11 mouse cellular contexts compared by ENCODE assay signal in the genomic region with DNA sequence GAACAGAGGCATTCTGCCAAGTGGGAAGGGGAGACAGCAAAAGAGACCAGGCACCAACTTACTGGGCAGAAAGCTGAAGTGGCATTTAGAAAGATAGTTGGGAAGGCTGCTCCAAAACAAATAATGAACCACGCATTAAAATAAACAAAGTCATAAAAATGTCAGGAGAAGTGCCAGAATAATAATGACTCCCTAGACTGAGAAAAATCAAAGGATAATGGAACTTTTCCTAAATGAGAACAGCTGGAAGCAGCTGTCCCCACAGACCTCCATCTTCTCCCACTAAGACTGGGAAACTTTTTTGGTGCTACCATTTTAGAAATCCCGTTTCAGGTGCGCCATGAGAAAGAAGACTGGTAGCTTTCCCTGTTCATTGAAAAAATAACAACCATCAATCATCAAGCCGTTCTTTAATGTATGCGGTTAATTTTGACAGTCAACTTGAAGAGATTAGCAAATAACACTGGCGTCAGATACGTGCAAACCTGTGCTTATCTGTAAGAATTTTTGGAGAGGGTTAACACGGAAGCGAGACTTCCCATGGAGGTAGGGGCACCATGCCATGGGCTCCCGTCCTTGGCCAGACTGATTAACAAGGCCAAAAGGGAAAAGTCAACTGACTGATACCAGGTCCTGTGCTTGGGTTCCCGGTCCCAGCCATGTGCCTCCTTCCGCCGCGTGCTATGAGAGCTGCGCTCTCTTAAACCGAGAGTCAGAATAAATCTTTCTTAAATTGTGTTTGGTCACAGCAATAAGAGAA.
DNase-seq lines count a peak whose midpoint lies in the region; ATAC-seq lines count a peak whose summit lies in the region.
"Had no signal": no experiment of that assay in that cellular context is flagged by ENCODE, and none has a peak within 500 bp of the region (broad histone marks: within the 10 kb centered on the region; RNA-seq: fewer than 3 reads in every experiment).

No protein-coding gene starts in this region.

- peak; percentile 10 for DNase-seq in heart, adult 8-10 months (ENCODE audit: low spot score)
- peak; percentile 15 for DNase-seq in adrenal gland, postnatal 14 days
- no peak for DNase-seq in layer of hippocampus, adult 11-12 months (ENCODE audit: low spot score)
- DNase-seq in testis, postnatal 14 days (ENCODE audit: low spot score) = no peak
- no peak for DNase-seq in left cerebral cortex, postnatal 14 days (ENCODE audit: low spot score in 2 of 2)
- DNase-seq: cerebellum, postnatal 36 days had no signal

- no peak overlapping the region for H3K4me2 ChIP-seq in heart, embryonic 11.5 days
- peak overlapping the region; percentile 18; the same call in 1 of the 2 replicates for H3K4me2 ChIP-seq in intestine, embryonic 15.5 days (replicated peaks)
- H3K4me2 ChIP-seq in lung, embryonic 15.5 days = peak overlapping the region; percentile 44
- H3K4me2 ChIP-seq: forebrain, embryonic 13.5 days had no signal

- WGBS in heart, embryonic 11.5 days (ENCODE audit: insufficient replicate concordance) = 80% methylated on average over 16 of the region's 16 CpGs
- 65% methylated on average over 16 of the region's 16 CpGs for WGBS in intestine, embryonic 15.5 days
- WGBS in lung, embryonic 15.5 days = 49% methylated on average over 16 of the region's 16 CpGs

- H3K27me3 ChIP-seq in heart, embryonic 11.5 days (ENCODE audit: control insufficient read depth, insufficient read depth, low read length) = no peaks in the 10 kb centered on the region
- H3K27me3 ChIP-seq in intestine, embryonic 15.5 days (replicated peaks) = no peaks in the 10 kb centered on the region
- no peaks in the 10 kb centered on the region for H3K27me3 ChIP-seq in lung, embryonic 15.5 days
- H3K27me3 ChIP-seq: forebrain, embryonic 13.5 days; neural tube, embryonic 15.5 days had no signal

- no peaks in the 10 kb centered on the region for H3K9me3 ChIP-seq in heart, embryonic 11.5 days (replicated peaks; ENCODE audit: control insufficient read depth, low read length)
- no peaks in the 10 kb centered on the region for H3K9me3 ChIP-seq in intestine, embryonic 15.5 days
- H3K9me3 ChIP-seq in lung, embryonic 15.5 days = no peaks in the 10 kb centered on the region
- H3K9me3 ChIP-seq: forebrain, embryonic 13.5 days; neural tube, embryonic 15.5 days had no signal

- H3K27ac ChIP-seq in heart, embryonic 11.5 days (ENCODE audit: low read depth, low read length) = no peak overlapping the region
- H3K27ac ChIP-seq in intestine, embryonic 15.5 days = no peak overlapping the region
- H3K27ac ChIP-seq in lung, embryonic 15.5 days = no peak overlapping the region
- H3K27ac ChIP-seq: neural tube, embryonic 15.5 days had no signal

- ATAC-seq in heart, embryonic 11.5 days (replicated peaks; ENCODE audit: insufficient number of reproducible peaks, low FRiP score, low TSS enrichment) = no peak
- ATAC-seq in intestine, embryonic 15.5 days = no peak
- no peak for ATAC-seq in lung, embryonic 15.5 days (ENCODE audit: borderline replicate concordance, extremely low read depth, low FRiP score, low TSS enrichment)
- ATAC-seq: forebrain, embryonic 13.5 days had no signal

- intact Hi-C loops in left cerebral cortex, postnatal 14 days (cut with DNase I) = no loop called here

- no peak overlapping the region for H3K9ac ChIP-seq in heart, embryonic 11.5 days (ENCODE audit: low read depth, low read length)
- H3K9ac ChIP-seq in intestine, embryonic 15.5 days = no peak overlapping the region
- H3K9ac ChIP-seq in lung, embryonic 15.5 days = no peak overlapping the region
- H3K9ac ChIP-seq: forebrain, embryonic 13.5 days; neural tube, embryonic 15.5 days had no signal

- no peaks in the 10 kb centered on the region for H3K4me1 ChIP-seq in heart, embryonic 11.5 days (ENCODE audit: control insufficient read depth, insufficient read depth, low read length)
- H3K4me1 ChIP-seq in intestine, embryonic 15.5 days (replicated peaks) = 0 out of 2 replicates have a peak, but pooled peaks cover 5% of the 10 kb centered on the region
- peaks cover 14% of the 10 kb centered on the region for H3K4me1 ChIP-seq in lung, embryonic 15.5 days

- H3K4me3 ChIP-seq in heart, embryonic 11.5 days (ENCODE audit: low read depth, low read length) = no peak overlapping the region
- no peak overlapping the region for H3K4me3 ChIP-seq in intestine, embryonic 15.5 days (replicated peaks)
- no peak overlapping the region for H3K4me3 ChIP-seq in lung, embryonic 15.5 days
- H3K4me3 ChIP-seq: forebrain, embryonic 13.5 days; neural tube, embryonic 15.5 days had no signal

- no peaks in the 10 kb centered on the region for H3K36me3 ChIP-seq in heart, embryonic 11.5 days (ENCODE audit: control insufficient read depth, insufficient read depth, low read length)
- H3K36me3 ChIP-seq in intestine, embryonic 15.5 days = no peaks in the 10 kb centered on the region
- H3K36me3 ChIP-seq in lung, embryonic 15.5 days = no peaks in the 10 kb centered on the region
- H3K36me3 ChIP-seq: neural tube, embryonic 15.5 days had no signal

Comparison
In these comparisons a context has a peak if more than half of its experiments do, and no peak if none do; other contexts are left out.
1. DNase-seq: peak in heart, adult 8-10 months (single experiment) and adrenal gland, postnatal 14 days (single experiment); none in layer of hippocampus, adult 11-12 months (single experiment), testis, postnatal 14 days (single experiment) and left cerebral cortex, postnatal 14 days (0 of 2).